Mouse (Mus musculus) embryo, embryonic 10 days (tissue): Measurements from ENCODE around the gene Npepps.
"Not testable (repeated sequence)": the region's sequence is repeated elsewhere in the genome, so short reads cannot be mapped to it uniquely, and the experiment has no call there.

Source experiments
- DNase-seq: peaks from one replicate; pipeline ENCODE4 v3.0.0-alpha.2; 2015; ENCODE audit warnings: low spot score

The Npepps gene

GRCm38 (mm10) chr11:97292731-97293130 lies 12.3 kb upstream of the Npepps start:
- no peak for DNase-seq

- DNase-seq, result no peak
Observed at GRCm38 (mm10) chr11:97289276-97290230, 9.1 kb upstream of the Npepps start.

- no peak for DNase-seq
Observed at GRCm38 (mm10) chr11:97287643-97288042, 7.2 kb upstream of the Npepps start.

GRCm38 (mm10) chr11:97286973-97287372 lies 6.5 kb upstream of the Npepps start:
- no peak for DNase-seq

- DNase-seq, result no peak
Observed at GRCm38 (mm10) chr11:97285852-97286775, 5.7 kb upstream of the Npepps start.

- DNase-seq, result no peak
Observed at GRCm38 (mm10) chr11:97284854-97285253, 4.4 kb upstream of the Npepps start.

GRCm38 (mm10) chr11:97282179-97282578 lies 1.7 kb upstream of the Npepps start:
- DNase-seq, result no peak

GRCm38 (mm10) chr11:97279405-97280215 lies 828 bp downstream of the Npepps start:
- peak; percentile 83 for DNase-seq

GRCm38 (mm10) chr11:97279040-97279404 lies 1.4 kb downstream of the Npepps start:
- peak; percentile 11 for DNase-seq

- DNase-seq, result no peak
Observed at GRCm38 (mm10) chr11:97278456-97278855, 2.0 kb downstream of the Npepps start.

GRCm38 (mm10) chr11:97277166-97277565 lies 3.3 kb downstream of the Npepps start:
- no peak for DNase-seq

- no peak for DNase-seq
Observed at GRCm38 (mm10) chr11:97276019-97276418, 4.4 kb downstream of the Npepps start.

- no peak for DNase-seq
Observed at GRCm38 (mm10) chr11:97275349-97275748, 5.1 kb downstream of the Npepps start.

GRCm38 (mm10) chr11:97274947-97275346 lies 5.5 kb downstream of the Npepps start:
- not testable (repeated sequence) for DNase-seq

- no peak for DNase-seq
Observed at GRCm38 (mm10) chr11:97273613-97274012, 6.8 kb downstream of the Npepps start.

GRCm38 (mm10) chr11:97272835-97273234 lies 7.6 kb downstream of the Npepps start:
- no peak for DNase-seq

GRCm38 (mm10) chr11:97270004-97270403 lies 10.4 kb downstream of the Npepps start:
- DNase-seq, result not testable (repeated sequence)

- not testable (repeated sequence) for DNase-seq
Observed at GRCm38 (mm10) chr11:97266544-97266943, 13.9 kb downstream of the Npepps start.

GRCm38 (mm10) chr11:97249649-97250048 lies 30.8 kb downstream of the Npepps start:
- DNase-seq, result not testable (repeated sequence)

GRCm38 (mm10) chr11:97246510-97247159 lies 33.8 kb downstream of the Npepps start:
- no peak for DNase-seq

- no peak for DNase-seq
Observed at GRCm38 (mm10) chr11:97241321-97241720, 39.1 kb downstream of the Npepps start.
